Mouse (Mus musculus): ENCODE measurements around the gene Gm9048. TPM values are rescaled to one million over a fixed set of nuclear protein-coding genes. Genes with fewer than 3 reads are reported as not detected.
"Not testable (repeated sequence)": the region's sequence is repeated elsewhere in the genome, so short reads cannot be mapped to it uniquely, and the experiment has no call there.

Gm9048 gene
- not detected in 2 replicates for total RNA-seq (2015; ENCODE audit: low replicate concordance)
- total RNA-seq (2017; ENCODE audit: low replicate concordance) = not detected in 2 replicates

- not testable (repeated sequence) for ATAC-seq (replicated peaks; ENCODE audit: low FRiP score, poor library complexity, severe bottlenecking)
Observed at GRCm38 (mm10) chr10:118348579-118348978, at the start of gene Gm9048. Gene Gm9048 (minus strand): TSS chr10:118348679.

GRCm38 (mm10) chr10:118370443-118370842, 22.0 kb upstream of the Gm9048 start:
- no peak; the same call in 1 of the 2 replicates for ATAC-seq (replicated peaks; ENCODE audit: low FRiP score, poor library complexity, severe bottlenecking)

GRCm38 (mm10) chr10:118369518-118369917, 21.0 kb upstream of the Gm9048 start:
- no peak for ATAC-seq (replicated peaks; ENCODE audit: low FRiP score, poor library complexity, severe bottlenecking)

- ATAC-seq (replicated peaks; ENCODE audit: low FRiP score, poor library complexity, severe bottlenecking) = not testable (repeated sequence)
Observed at GRCm38 (mm10) chr10:118354005-118354404, 5.5 kb upstream of the Gm9048 start, which contains the start of gene Gm9049. Gene Gm9049 (minus strand): TSS chr10:118354105.

- ATAC-seq (replicated peaks; ENCODE audit: low FRiP score, poor library complexity, severe bottlenecking) = not testable (repeated sequence)
Observed at GRCm38 (mm10) chr10:118343155-118343554, 5.3 kb downstream of the Gm9048 start, which contains the start of gene Gm9046. Gene Gm9046 (minus strand): TSS chr10:118343255.

- ATAC-seq (replicated peaks; ENCODE audit: low FRiP score, poor library complexity, severe bottlenecking) = not testable (repeated sequence)
Observed at GRCm38 (mm10) chr10:118337731-118338130, 10.7 kb downstream of the Gm9048 start, which contains the start of gene Gm9045. Gene Gm9045 (minus strand): TSS chr10:118337831.

- ATAC-seq (replicated peaks; ENCODE audit: low FRiP score, poor library complexity, severe bottlenecking) = not testable (repeated sequence)
Observed at GRCm38 (mm10) chr10:118332308-118332707, 16.2 kb downstream of the Gm9048 start, which contains the start of gene Gm9044. Gene Gm9044 (minus strand): TSS chr10:118332408.

- ATAC-seq (replicated peaks; ENCODE audit: low FRiP score, poor library complexity, severe bottlenecking) = not testable (repeated sequence)
Observed at GRCm38 (mm10) chr10:118326869-118327268, 21.6 kb downstream of the Gm9048 start, which contains the start of gene Gm9040. Gene Gm9040 (minus strand): TSS chr10:118326969.

- ATAC-seq (replicated peaks; ENCODE audit: low FRiP score, poor library complexity, severe bottlenecking) = no peak
Observed at GRCm38 (mm10) chr10:118319024-118319423, 29.5 kb downstream of the Gm9048 start.

GRCm38 (mm10) chr10:118302133-118302532, 46.3 kb downstream of the Gm9048 start:
- not testable (repeated sequence) for ATAC-seq (replicated peaks; ENCODE audit: low FRiP score, poor library complexity, severe bottlenecking)

Other genes starting within 250 kb of the Gm9048 start
- 8.0 and 12.3 TPM in 2 replicates for gene Mdm1, start 206.9 kb downstream of the Gm9048 start, total RNA-seq (2015; ENCODE audit: low replicate concordance)
- gene Mdm1, start 206.9 kb downstream of the Gm9048 start, total RNA-seq (2017; ENCODE audit: low replicate concordance) = 30.4 and 41.5 TPM in 2 replicates
- gene Il22, start 143.7 kb downstream of the Gm9048 start, total RNA-seq (2015; ENCODE audit: low replicate concordance) = not detected in 2 replicates
- gene Il22, start 143.7 kb downstream of the Gm9048 start, total RNA-seq (2017; ENCODE audit: low replicate concordance) = not detected in 2 replicates
- not detected in 2 replicates for gene Gm32717, start 107.9 kb downstream of the Gm9048 start, total RNA-seq (2015; ENCODE audit: low replicate concordance)
- gene Gm32717, start 107.9 kb downstream of the Gm9048 start, total RNA-seq (2017; ENCODE audit: low replicate concordance) = not detected in 2 replicates
- not detected in 2 replicates for gene Gm32802, start 90.0 kb downstream of the Gm9048 start, total RNA-seq (2015; ENCODE audit: low replicate concordance)
- gene Gm32802, start 90.0 kb downstream of the Gm9048 start, total RNA-seq (2017; ENCODE audit: low replicate concordance) = not detected in 2 replicates
- not detected in 2 replicates for gene Iltifb, start 53.6 kb downstream of the Gm9048 start, total RNA-seq (2015; ENCODE audit: low replicate concordance)
- not detected in 2 replicates for gene Iltifb, start 53.6 kb downstream of the Gm9048 start, total RNA-seq (2017; ENCODE audit: low replicate concordance)
- not detected in 2 replicates for gene Gm9040, start 21.7 kb downstream of the Gm9048 start, total RNA-seq (2015; ENCODE audit: low replicate concordance)
- not detected in 2 replicates for gene Gm9040, start 21.7 kb downstream of the Gm9048 start, total RNA-seq (2017; ENCODE audit: low replicate concordance)
- gene Gm9044, start 16.3 kb downstream of the Gm9048 start, total RNA-seq (2015; ENCODE audit: low replicate concordance) = not detected in 2 replicates
- not detected in 2 replicates for gene Gm9044, start 16.3 kb downstream of the Gm9048 start, total RNA-seq (2017; ENCODE audit: low replicate concordance)
- not detected in 2 replicates for gene Gm9045, start 10.8 kb downstream of the Gm9048 start, total RNA-seq (2015; ENCODE audit: low replicate concordance)
- not detected in 2 replicates for gene Gm9045, start 10.8 kb downstream of the Gm9048 start, total RNA-seq (2017; ENCODE audit: low replicate concordance)
- gene Gm9046, start 5.4 kb downstream of the Gm9048 start, total RNA-seq (2015; ENCODE audit: low replicate concordance) = not detected in 2 replicates
- gene Gm9046, start 5.4 kb downstream of the Gm9048 start, total RNA-seq (2017; ENCODE audit: low replicate concordance) = not detected in 2 replicates
- not detected in 2 replicates for gene Gm9049, start 5.4 kb upstream of the Gm9048 start, total RNA-seq (2015; ENCODE audit: low replicate concordance)
- gene Gm9049, start 5.4 kb upstream of the Gm9048 start, total RNA-seq (2017; ENCODE audit: low replicate concordance) = not detected in 2 replicates
- not detected in 2 replicates for gene Ifng, start 92.4 kb upstream of the Gm9048 start, total RNA-seq (2015; ENCODE audit: low replicate concordance)
- gene Ifng, start 92.4 kb upstream of the Gm9048 start, total RNA-seq (2017; ENCODE audit: low replicate concordance) = 0.26 TPM in 1 of 2 replicates, not detected in the other

Measured in erythroid progenitor cell, adult 5-6 weeks (primary cell).